Mouse (Mus musculus): ENCODE measurements around the gene Bsdc1. TPM values are rescaled to one million over a fixed set of nuclear protein-coding genes. Genes with fewer than 3 reads are reported as not detected.
A peak's percentile ranks its signal among the peaks of the same experiment; 100 is the strongest.

The Bsdc1 gene
- total RNA-seq, 2 experiments from 2014 or later: 41.4 to 46.9 TPM

DNA sequence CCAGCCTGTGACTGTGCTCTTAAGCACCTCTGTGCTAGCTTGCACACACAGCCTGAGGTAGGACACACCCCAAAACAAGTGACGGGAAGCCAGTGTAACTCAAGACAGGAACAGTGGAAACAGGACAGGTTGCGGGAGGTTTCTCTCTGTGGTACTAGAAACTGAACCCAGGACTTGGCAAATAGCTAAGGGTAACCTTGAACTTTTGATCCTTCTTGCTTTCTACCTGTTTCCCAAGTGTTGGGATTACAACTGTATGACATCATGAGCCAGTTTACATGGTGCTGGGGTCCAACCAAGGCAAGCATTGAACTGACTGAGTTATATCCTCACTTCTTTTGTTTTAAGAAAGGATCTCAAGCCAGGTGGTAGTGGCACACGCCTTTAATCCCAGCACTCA is 18.5 kb downstream of the Bsdc1 start:
- DNase-seq (ENCODE audit: low spot score in 2 of 2): no peak

DNA sequence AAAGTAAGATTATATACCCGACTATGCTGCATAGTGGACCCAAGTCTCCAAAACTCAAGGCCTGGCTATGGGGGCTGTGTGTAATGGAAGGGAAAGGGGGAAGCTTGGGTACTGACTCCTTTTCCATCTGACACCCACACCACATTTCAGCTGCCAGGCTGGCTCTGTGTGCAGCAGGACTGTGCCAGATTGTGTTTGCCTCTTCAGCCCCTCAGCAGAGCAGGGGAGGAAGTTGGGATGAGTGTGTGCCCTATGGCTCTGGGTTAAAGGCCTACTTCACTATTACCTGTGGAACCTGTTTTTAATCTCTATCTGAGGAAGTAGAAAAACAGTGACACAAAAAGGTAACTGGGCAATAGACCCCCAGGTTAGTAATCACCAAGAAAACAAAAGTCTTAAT is 19.7 kb downstream of the Bsdc1 start:
- DNase-seq (ENCODE audit: low spot score in 2 of 2): no peak

DNA sequence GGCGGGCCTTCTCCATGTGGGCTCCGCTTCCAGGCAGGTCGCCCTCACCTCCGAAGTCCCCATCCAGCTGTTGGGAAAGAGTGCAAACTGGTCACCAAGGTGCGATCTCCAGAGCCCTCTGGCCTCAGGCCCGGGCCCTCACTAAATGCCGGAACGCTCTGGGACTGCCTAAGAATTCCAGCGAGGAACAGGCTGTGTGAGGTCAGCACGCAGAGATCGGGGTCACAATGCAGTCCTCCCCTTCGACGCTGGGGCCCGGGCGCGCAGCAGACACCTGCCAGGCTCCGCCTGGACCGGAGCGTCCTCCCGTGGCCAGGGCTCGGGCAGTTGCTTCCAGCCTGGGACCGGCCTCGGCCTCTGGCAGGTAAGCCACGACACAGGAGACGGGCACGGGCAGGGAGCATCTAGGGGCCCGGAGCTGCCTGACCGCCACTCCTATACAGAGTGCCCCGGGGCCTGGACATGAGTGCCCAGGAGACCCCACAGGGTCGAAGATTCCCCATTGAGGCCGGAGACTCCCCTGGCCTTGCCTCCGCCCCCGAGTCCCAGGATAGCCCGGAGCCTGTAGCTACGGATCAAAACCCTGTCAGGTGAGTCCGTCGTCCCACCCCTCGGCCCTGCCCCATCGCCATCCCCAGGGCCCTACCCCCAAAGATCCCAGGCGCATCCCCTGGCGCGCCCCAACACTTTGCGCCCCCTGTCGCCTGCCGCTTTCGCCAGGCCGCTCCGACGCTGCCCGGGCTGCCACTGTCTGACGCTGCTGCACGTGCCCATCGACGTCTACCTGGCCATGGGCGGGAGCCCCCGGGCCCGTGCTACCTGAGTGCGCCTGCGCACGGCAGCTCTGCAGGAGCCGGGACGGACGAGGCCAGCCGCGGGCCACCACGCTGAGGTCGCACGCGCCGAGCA is 29.8 kb downstream of the Bsdc1 start, which contains the start of the genes Tssk3 and Fam229a:
TSS of gene Tssk3 (minus strand) at position 51 of the 909 bp plus-strand sequence.
TSS of gene Fam229a (plus strand) at position 219 of the 909 bp plus-strand sequence.
- peak in 1 of 2 experiments; percentile 47 for DNase-seq (ENCODE audit: low spot score in 2 of 2)

DNA sequence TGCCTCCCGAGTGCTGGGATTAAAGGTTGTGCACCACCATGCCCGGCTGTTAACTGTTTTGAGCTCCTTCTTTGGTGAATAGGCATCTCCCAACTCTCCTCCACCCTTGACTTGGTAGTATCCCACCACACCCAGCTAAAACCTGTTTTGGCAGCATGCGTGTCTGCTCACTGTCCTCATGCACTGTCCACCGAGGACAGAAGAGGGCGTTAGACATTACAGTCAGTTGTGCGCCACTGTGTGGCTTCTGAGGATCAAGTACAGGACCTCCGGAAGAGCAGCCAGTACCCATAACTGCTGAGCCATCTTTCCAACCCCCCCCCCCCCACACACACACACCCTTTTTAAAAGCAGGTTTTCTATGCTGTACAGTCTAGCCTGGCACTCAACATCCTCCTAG is 33.3 kb downstream of the Bsdc1 start:
- no peak for DNase-seq (ENCODE audit: low spot score in 2 of 2)

DNA sequence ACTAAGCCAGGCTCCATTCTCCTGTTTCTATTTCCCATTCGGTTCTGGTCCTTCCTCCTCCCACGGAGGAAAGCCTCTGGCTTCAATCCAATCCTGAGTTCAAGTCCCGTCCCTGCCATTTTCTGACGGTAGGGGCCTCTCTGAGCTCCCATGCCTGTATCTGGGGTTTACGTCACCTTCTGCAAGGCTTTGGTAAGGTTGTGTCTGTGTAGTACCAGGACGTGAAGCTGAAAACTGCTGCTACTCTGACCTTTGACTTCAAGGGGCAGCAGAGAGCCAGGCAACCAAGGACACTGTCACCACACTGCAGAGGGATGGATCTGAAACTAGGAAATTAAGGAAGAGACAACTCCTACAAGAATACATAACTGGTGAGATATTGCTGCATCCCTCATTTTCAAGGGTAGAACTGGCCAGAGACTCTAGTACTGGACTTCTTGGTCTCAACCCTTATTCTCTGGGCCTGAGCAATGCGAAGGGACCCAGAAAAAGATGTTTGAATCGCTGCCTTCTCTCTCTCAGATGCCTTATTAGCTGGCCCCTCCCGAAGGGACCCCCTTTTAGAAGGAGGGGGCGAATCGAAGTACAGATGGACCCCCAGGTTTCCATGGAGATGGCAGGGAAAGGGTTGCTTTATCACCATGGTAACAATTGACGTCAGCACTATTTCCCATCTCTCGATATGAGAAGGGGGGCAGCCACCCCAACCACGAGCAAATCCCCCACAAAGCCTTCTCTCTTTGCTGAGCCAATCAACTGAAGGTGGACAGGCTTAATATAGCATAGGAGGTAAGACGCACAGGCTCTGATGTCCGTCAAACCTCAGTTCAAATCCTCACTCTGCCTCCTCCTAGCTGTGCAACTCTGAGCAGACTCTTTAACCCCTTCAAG is 34.5 kb downstream of the Bsdc1 start:
- peak; percentile 64 to 72 for DNase-seq (ENCODE audit: low spot score in 2 of 2)

DNA sequence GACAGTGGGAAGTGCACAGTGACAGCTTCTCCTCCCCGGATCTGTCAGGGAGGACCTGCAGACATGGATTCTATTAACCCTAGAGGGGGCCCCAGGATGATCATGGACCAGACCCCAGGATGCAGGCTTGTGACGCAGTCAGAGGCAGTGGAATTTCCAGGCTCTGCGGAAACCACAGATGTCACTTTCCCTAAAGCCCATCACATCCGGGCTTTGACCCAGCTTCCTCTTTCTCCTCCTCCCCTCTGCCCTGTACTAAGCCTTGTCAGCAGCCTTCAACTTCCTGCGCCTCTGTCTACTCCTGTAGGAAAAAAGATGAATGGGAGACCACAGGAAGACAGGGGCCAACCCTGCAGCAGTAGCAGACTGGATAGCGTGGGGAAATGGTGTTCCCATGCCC is 35.2 kb downstream of the Bsdc1 start:
- DNase-seq (ENCODE audit: low spot score in 2 of 2): no peak

DNA sequence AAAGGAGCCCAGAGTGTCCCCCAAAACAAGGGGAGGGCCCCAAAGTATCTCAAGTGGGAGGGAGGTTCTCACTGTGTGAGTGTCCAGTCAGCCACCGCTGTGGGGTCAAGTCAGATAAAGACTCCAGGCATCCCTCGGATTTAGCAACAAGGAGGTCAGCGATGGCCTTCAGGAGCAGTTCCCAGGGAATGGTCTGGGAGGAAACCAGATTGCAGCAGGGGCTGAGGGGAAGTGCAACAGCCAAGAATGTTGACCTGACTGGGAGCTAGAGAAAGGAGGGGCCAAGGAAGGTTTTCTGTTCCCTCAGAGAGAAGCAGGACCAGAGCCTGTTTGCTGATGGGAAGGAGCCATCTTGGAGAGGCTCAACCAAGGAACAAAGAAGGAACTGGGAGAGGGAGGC is 37.6 kb downstream of the Bsdc1 start:
- no peak for DNase-seq (ENCODE audit: low spot score in 2 of 2)

DNA sequence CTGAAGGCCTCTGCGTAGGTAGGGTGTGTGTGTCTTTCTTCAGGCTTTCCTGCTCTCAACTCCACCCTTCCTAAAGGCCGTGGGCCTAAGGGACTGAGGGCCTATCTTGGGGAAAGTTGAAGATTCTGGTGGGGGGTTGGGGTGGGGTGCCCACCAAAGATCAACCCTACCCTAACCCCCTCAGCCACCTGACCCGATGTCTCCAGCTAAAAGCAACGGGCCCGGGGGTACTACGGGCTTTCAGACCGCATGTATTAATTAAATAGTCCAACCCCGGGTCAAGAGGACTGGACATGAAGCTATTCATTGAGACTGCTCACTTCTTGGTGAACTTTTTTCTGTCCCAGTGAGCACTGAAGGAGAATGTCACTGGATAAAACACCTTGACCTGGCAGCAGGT is 38.6 kb downstream of the Bsdc1 start:
- DNase-seq (ENCODE audit: low spot score in 2 of 2): no peak

DNA sequence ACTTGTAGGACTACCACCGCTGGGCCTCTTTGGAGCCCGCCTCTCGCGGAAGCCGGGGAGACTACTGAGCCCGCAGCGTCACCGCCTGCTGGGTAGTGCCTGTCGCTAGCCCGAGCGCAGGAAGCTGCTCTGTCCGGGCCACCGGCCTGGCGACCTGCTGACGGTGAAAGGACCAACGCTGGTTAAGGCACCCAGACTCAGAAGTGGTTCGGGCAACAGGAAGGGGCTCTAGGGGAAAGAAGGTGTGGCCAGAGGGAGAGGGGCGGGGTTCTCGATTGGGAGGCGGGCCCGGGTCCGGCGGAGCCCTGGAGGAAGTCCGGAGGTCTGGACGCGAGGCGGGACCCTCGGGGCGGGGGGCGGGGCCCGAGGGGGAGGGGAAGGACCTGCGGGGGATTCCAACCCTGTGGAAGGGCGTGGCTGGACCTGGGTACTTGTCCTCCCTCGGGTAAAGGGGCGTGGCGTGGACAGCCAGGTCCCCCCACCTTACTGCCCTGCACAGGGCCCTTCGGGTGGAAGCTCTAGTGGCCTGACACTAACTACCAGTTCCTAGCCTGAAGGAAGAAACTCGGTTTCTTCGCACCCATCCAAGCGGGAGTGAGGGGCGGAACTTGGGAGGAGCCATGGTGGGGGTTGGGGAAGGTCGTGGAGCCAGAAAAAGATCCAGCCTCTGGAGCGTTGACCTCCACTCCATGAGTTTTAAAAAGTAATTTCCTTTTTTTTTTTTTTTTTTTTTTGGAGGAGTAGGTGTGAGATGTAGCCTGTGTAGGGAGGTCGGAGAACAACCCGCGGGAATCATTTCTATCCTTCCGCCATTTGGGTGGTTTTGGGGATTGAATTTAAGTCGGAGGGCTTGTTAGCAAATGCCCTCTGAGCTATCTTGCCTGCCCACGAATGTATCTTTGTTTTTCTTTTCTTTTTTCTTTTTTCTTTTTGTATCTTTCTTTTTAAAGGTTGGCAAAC is 39.5 kb downstream of the Bsdc1 start:
- DNase-seq (ENCODE audit: low spot score in 2 of 2): peak; percentile 80 to 83

DNA sequence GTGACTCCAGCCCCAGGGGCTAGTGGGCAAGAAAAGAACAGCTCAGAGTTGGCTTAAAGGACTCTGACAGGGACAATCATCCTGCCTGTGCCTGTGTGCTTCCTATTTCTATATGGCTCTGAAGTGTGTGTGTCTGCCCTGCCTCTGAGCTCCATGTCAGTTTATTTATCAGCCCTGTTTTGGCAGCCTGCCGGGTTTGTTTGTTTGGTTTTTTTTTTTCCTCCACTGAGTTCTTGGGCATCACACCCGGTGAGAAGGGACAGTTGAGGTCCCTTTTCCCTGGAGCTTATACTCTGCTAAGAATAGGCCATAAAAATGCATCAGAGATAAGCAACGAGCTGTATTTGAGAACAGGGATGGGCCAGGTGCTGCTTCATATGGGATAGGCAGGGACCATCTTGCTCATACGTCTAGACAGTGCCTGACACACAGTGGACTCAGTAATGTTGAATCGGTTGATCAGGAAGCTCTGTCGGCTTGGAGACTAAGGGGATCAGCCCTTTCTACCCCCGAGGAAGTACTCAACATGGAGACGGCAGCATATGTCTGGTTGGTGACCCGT is 41.0 kb downstream of the Bsdc1 start:
- DNase-seq (ENCODE audit: low spot score in 2 of 2): no peak

DNA sequence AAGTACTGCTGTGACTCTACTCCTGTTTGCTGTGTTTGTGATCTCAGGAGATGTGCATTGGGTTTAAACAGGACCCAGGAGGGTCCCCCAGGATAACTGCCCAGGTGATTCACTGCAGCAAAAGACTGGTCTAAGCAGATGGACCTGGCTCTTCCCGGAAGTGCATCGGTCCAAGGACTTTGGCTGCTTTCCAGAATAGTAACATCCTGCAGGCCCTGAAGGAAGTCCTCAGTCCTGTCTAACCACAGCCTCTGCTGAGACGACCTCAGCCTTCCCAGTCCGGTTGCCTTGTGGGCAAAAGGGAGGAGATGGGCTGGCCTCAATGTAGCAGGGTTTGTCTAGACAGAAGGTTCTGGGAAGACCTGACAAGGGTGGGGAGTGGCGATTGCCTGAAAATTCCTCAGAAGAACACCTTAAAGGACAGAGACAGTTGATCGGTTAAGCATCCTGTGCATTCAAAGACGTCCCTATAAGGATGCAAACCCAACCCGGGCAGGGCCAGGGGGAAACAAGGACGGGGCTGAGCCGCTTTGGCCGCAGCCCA is 41.6 kb downstream of the Bsdc1 start:
- no peak for DNase-seq (ENCODE audit: low spot score in 2 of 2)

DNA sequence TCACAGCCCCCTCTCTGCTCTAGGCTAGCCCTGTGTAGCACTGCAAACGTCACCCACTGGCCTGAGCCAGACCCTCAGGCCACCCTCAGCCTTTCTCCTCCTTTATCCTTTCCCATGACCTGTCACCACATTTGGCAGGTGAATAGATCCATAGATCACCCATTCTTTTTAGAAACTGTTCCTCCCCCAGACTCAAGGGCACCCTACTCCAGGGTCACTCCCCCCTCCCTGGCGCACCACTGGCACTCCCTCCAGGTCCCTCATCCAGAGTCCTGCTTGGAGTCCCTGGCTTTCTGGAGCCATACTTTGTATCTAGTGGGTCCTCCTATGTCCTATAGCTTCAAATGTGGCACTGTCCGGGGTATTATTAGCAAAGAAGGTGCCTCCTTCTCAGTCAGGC is 44.1 kb downstream of the Bsdc1 start:
- DNase-seq (ENCODE audit: low spot score in 2 of 2): no peak

DNA sequence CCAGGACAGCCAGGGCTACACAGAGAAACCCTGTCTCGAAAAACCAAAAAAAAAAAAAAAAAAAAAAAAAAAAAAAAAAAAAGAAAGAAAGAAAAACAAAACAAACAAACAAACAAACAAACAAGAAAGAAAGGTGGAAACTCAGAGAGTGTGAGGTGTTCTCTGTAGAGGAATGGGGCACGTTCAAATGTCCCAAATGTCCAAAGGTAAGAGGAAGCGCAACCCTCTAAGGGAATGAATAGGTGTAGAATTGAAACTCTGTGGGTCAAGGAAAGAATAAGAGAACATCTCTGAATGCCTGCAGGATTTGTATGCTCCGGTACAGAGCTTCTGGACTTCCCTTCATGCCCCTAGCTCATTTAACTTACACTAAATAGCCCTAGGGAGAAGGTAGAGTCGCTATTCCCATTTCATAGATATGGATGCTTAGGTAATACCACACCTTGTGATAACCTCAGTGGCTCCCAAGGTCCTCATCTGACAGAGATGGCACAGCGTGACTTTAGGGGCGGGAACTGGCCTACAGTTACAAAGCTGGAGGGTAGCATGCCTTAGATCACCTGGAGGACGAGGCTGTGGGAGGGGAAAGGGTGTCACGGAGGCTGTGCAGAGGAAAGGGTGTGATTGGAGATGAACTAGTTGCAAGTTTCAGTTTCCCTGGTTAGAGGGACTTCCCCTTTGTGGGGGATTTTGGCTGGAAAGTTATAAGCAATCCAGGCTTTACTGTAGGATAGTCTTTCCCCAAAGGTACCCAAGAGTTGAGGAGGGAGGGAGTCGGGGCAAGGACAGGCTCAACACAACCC is 46.3 kb downstream of the Bsdc1 start:
- no peak for DNase-seq (ENCODE audit: low spot score in 2 of 2)

DNA sequence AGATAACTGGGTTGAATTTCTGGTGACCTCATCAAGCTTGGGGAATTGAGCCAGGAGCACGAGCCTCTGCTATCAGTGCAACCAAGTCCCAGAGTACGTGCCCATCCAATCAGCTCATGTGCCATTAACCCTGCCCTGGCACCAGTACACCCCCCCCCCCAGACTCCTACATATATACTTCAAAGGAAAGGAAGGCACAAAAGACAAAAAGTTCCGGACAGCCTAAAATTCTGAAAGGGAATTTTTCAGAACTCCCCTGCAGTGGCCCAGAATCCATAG is 46.8 kb downstream of the Bsdc1 start:
- no peak for DNase-seq (ENCODE audit: low spot score in 2 of 2)

DNA sequence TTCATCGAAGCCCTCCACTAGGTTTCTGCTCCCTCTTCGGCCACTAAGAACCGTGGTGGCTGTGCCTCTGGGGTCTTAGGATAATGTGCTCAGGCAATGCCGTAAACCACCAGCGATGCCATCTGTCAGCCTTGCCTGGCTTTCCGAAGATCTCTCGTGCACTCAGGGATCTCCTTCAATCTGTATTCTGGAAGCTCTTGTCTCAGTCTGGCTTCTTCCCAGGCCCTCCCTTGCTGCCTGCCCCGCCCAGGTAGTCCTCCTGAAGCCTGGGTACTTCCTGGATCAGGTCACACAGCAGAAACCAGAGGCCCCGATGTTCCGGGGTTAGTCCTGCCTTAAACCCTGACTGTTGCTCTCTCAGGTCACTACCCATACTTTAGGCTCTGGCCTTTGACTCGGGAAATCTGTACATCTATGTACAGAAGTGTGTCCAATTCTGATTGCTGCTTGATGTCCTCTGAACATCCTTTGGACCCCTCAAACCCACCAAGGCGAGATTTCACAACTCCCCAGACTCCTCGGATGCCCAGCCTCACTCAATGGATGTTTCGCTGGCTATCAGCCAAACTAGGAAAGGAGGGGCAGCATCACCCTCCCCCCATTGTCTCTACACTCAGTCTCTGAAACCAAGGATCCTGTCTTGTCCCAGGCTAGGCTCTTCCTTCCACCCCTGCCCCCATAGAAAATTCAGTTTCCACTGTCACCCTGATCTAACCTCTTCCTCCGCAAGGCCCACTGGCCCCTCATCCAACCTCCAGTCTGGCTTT is 47.6 kb downstream of the Bsdc1 start:
- DNase-seq (ENCODE audit: low spot score in 2 of 2): no peak

DNA sequence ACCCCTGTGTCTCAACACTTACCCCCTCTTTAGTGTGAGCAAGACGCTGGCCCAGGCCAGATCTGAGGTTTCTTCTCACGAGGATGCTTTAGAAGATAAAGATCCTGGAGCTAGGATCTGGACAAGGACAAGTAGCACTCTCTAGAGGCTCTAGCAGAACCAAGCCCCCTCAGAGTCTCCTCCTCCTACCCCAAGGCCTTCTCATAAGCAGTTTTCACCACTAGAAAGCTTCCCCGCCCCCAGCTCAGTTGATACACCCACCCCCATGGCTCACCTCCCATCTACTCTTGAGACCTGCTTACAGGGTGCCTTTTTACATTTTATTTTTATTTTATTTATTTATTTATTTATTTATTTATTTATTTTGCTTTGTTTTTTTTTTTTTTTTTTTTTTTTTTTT is 48.3 kb downstream of the Bsdc1 start:
- DNase-seq (ENCODE audit: low spot score in 2 of 2): no peak

DNA sequence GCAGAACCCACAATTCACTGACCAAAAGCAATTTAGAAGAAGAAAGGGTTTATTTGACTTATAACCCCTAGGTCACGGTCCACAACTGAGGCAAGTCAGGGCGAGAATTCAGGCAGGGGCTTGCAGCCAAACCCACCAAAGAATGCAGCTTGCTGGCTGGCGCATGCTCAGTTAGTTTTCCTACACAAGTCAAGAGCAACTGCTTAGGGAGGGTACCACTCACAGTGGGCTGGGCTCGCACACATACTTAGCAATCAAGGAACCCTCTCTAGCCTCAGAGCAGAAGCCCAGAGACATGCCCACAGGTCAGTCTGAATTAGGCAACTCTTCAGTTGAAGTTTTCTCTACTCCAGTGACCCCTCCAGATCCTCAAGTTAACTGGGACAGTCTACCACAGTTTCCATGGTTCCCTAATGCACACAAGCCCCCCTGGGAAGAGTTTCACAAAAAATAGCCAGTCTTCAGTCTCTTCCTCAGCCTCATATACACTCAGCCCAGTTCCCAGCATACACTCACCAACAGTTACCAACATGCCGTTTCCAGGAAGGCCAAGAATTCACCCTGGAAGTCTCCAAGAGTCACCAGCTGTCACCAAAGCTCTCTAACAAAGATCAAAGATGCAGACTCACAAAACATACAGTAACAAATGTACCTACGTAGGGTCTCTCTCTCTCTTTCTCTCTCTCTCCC is 49.5 kb downstream of the Bsdc1 start:
- DNase-seq (ENCODE audit: low spot score in 2 of 2): no peak

DNA sequence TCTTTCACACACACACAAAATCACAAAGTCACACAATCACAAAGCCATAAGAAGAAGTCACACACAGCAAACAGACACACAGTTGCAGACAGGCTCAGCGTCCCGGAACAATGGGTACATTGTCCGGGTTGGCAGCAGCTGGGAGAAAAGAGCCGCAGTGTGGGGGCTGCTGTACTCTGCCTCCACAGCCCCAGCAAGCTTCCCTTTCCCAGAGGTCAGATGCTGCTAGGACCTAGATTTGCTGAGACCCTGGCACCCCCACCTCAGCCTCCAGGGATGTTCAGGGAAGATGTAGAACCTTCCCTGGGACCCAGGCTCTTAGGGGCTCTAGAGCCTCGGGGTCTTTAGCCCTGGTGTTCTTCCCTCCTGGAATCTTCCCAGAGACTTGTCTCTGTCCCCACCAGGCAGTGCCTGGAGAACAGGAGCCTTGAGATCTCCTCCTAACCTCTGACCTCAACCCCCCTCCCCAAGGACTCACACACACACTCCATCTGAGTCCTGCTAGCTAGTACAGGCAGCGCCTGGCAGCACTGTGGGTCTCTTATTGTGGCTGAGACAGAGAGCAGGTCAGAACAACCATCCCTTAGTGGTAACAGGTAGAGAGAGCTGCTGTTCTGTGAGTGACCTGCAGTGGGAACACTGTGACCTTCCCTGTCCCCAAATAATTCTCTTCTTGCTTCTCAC is 50.2 kb downstream of the Bsdc1 start:
- DNase-seq (ENCODE audit: low spot score in 2 of 2): no peak
